Mouse (Mus musculus) lung, adult 18-20 months (tissue): ENCODE measurements at regions not wholly inside any gene's neighbourhood (a gene's known extent, or its start where the extent isn't known, plus 50 kb on each side); places are given as distances from the start of the nearest gene placed in this dataset.
A peak's percentile ranks its signal among the peaks of the same experiment; 100 is the strongest.

Experiments
- DNase-seq, 2 experiments: peaks; one replicate each; pipeline ENCODE4 v3.0.0; 2022; ENCODE audit warnings: mixed read lengths in 2 of 2

DNA sequence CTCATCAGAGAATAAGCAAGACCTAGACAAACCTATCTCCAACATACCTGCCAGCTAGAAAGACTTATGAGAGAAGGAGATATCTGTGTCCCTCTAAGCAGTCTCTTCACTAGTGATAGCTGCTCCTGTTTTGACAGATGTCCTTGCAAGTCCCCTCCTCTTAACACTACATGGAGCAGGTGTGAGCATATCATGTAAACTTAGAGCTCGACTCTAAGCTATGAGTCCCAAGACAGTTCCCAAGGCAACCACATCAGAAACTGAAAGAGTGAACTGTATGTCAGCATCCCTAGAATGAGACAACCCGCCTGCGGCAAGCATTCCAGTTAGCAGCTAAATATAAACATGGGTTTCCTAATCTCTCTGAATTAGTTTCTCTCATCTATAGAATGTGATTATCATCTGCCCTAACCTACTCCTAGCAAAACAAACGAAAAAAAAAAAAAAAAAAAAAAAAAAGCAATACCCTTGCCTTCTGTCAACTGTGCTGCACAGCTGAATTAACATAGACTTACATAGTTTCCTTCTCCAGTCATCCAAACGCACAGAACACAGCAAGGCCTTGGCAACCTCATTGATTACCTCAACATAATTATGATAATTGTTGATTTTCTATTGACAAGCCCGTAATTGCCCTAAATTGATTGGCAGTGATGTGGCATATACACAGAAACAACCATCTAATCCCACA is 383.4 kb downstream of the Samd5 start:
- DNase-seq = no peak

DNA sequence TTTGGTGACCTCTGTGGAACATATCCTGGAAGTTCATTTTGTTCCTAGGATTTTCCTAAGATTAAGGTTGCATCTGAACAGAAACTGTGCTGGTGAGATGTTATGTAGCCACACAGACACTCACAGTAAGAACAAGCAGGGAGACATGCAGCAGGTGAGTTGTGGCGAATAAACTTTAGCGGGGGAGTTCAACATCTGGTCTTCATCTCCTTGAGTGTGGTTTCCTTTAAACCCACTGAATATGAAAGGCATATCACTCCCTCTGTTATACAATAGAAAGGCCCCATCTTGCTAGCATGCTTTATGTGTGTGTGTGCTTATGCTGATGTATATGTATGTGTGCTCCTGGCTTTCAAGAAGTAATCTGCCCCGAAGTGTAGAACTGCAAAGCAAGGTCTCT is 387.1 kb upstream of the Sash1 start:
- DNase-seq = no peak

DNA sequence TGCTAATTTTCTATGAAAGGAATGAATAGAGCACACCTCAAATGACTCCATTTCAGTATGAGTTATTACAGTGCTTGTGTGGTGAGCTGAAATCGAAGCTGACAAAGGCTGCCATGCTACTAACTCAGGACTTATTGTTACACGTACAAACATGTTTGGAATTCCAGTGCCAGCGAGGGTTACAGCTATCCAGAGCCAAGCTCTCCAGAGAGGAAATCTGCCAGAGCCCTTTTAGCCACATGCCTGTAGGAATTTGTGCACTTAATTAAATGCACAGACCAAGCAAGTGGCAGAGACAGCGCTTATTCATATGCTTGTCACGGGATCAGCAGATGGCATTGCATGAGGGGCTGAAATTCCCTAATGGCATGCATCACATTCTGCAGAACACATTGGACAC is 386.4 kb upstream of the Sash1 start:
- DNase-seq = no peak

DNA sequence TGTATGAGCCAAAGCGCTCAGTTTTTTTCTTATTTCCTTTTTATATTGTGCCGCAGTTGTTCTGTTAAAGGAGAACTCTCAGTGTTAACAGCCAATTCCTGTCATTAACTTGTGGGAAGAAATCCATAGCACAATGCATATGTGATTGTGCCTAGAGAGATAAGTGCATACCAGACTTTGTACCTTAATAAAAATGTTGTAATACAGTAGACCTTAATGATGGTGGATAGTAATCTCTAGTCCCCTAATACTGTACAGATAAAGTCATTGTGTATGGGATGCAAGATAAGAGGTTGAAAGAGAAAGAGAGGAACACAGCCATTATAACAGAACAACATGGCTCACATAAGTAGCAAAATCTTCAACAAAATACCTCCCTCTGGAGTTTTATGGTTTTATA is 379.7 kb upstream of the Sash1 start:
- no peak for DNase-seq

DNA sequence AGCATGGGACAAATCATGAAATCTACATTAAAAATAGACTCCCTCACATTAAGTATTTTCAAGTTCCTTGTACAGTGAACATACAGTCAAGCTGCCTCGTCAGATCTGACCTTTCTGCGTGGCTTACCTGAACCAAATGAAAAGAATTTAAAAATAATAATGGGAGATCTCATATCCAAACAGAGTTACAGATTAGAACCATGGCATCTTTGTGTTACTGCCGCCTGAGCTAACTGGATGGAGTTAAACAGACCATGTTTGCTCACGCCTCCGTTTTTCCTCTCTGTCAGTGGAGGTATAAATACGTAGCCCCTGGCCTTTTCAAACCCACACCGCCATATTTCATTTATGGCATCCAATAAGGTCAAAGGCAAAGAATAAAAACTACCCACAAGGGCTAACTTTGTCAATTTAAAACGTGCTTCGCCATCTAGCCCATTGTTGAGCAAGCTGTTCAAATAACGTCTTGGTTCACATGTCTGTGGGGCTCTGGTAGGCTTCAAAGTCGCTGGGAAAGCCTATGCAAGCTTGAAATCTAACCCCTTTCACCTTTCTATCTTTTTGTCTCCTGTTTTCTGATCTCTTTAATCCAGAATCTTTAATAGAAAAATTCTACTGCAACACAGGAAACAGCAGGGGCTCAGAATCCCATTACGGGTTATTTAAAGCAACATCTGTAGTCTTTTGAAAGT is 378.6 kb upstream of the Sash1 start:
- DNase-seq = no peak

DNA sequence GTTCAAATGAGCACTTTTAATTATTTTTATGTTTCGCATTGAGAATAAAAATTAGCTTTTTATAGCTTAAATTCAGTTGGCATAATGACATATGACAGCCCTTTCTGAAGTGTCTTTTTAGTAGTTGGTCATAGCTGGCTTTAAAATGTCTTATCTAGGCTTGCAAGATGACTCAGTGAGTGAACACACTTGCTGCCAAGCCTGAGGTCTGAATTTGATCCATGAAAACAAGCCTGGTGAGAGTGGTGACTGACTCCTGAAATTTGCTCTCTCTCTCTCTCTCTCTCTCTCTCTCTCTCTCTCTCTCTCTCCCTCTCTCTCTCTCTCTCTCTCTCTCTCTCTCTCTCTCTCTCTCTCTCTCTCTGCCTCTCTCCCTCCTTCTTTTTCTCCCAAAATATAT is 372.8 kb upstream of the Sash1 start:
- DNase-seq = no peak

DNA sequence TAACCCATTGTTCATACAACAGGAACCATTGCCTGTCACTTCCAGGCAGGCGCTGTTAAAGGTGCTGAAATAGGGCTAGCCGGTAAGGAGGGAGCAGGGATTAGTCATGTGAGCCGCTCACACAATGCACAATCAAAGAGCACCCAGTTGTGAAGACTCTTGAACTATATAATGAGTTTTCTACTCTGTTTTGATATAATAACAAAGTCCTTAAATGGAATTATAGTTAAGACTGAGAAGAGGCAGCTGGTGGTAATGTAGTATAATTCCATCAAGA is 367.0 kb upstream of the Sash1 start:
- DNase-seq = no peak

DNA sequence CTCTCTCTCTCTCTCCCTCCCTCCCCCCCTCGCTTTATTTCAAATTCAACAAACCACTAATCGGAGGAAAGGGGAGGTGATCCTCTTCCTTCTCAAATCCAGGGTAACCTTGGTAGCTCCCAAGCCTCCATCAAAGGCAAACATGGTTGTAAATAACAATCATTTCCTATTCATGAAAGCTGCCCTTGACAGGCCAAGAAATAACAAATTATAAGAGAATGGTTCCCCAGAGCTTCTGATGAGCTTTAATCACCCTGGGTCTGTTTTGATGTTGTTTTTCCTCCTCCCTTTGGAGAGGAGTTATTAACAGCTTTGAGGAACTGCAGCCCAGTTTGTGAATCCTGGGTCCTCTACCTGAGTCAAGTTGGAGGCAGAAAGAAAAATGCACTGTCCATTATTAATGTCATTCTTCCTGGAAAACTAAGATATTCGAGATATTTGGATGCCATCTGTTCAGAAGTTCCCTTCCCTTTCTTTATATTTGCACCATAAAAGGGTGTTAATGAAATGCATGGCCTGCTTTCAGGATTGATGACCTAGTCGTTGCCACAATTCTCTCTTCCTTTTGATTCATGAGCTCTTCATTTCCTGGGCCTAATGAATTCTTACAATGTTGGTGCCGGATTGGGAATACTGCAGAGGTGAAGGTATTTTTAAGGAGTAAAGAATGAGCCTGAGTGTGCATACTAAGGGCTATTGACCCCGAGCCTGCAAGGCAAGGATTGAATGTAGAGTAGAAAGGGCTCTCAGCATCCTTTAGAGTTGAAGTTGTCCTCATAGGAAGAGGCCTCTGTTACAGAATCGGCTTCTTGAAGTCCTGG is 366.5 kb upstream of the Sash1 start:
- no peak for DNase-seq

DNA sequence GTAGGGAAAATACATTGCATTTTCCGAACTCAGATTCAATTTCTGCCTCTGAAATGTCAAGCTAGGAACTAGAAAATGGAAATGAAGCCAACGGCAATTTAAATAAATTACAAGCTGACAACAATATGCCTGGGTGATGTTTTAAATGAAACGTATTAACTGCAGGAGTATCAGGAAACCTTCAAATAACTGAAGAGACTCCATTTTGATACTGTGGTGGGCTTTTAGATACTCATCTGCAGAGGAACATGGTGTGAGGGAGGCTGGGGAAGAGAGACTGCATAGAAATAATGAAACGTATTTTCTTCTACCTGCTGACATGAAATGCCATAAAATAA is 357.4 kb upstream of the Sash1 start:
- DNase-seq = no peak

DNA sequence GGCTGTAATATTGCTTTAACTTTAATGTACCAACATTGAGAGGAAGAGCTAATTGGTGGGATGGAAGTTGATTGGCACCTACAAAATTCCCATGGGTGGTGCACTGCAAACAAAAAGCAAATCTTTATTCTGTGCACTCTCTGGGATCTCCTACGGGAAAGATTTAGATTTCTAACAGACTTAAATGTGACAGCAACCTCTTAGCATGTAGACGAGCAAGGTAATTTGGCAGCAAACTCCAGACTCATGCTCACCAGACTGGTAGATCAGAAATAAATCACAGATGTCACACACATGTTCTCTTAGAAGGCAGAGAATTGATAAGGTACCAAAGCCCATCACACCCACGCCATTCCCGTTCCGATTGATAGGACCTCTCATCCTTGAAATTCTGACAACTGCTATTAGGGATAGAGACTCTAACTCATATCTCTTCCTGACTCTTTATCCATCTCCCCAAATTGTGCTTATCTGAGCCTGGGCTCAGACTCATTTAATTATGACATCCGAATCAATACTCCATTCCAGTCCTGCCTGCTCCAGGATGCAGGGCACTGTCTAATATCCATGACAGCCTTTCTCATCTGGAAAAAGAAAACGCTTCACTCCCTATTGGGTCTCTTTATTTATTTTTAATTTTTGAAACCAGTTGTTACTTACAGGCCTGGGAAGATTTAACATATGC is 356.9 kb upstream of the Sash1 start:
- DNase-seq = no peak

DNA sequence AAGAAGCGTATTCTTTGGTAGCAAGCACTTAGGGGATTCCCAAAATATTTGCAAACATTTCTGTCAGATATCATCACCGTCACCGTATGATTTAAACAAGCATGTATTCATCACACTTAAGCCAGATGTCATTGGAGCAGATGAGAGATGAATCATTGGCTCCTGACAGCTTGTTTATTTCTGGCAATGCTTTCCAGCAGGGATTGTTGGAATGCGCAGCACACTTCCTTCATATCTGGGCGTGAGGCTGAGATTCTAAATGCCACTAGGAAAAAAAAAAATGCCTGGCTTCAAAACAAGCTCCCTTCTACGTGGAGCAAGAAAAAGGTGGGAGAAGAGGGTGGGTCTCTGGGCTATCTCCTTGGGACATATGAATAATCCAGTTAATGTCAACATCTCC is 354.1 kb upstream of the Sash1 start:
- peak; percentile 3 to 24 for DNase-seq

DNA sequence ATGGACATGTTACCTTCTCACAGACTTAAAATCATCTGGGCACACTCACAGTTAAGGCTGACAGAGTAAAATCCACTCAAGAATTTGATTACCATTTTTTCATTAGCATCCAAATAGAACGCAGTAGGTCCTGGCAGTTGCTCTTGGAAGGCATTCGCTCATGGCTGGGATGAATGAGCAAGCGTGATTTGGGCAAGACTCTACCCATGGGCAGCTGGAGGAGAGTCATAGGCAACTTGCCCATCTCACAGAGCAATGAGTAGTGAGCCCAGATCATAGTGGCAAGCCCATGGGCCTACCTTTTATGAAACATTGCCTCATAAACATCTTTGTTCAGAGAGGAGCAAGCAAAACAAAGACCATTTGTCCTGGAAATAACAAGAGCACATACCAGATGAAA is 345.9 kb upstream of the Sash1 start:
- no peak for DNase-seq

DNA sequence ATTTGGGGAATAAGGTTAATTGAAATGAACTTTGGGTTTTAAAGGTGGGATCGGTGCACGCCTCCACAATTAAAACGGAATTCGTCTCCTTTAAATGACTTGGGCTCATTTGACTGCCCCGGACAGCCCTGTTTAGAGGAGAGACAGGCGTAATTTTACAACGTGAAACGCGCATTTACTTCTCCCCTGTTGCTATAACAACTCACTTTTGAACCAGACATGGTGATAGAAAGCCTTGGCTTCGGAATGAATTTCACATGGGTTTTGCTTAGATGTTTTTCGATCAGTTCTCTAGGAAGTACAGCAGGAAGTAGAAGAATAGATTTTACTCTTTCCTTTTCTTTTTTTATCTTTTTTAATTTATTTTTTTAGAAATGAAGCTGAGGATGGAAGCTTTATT is 343.2 kb upstream of the Sash1 start:
- DNase-seq = no peak

DNA sequence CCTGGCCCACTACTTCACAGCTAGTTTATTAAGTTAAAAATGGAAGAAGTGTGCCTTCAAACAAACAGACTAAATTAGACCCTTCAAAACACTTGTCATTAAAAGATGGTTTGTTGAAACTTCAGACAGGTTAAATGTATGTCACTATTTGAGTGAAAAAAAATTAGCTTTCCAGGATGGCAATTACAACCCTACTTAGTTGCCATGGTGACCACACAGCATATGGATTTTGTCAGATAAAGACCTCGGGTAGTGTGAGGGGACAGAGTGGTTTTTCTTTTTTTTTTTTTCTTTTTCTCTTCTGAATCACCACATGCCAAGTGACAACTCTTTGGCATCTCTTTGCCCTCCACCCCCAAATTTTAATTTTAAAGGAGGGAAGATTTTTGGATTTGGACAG is 341.5 kb upstream of the Sash1 start:
- no peak for DNase-seq

DNA sequence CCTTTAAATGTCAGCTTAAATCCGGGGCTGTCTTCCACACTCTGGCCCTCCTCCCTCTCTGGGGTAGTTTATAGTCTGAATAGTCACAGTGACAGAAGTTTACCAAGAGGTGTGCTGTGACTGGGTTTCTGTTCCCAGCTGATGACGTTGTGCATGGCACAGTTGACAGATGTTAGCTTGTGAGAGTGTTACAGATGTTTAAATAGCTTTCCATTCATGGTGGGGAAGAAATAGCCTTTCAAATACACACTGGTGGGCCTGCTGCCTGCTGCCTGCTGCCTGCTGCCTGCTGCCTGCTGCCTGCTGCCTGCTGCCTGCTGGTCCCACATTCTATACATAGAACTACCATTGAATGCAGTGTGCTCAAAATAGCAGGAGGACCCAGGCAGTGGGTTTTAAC is 324.8 kb upstream of the Sash1 start:
- DNase-seq = no peak

DNA sequence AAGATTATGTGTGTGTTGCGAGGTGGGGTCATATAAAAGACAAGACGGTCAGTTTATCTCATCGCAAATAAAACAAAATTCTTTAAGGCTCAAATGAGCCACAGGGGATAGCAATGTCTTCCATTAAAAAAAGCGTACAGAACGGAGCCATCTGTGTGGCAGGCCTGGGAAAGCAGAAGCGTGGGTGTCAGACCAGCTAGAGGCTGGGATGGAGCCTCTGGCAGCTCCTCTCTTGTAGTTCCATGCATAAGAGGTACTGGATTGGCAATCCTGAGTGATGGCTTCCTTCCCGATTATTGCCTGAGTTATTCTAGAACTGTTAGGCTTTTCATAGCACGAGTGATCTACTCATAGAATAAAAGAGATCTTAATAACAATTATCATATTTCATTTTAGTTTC is 318.2 kb upstream of the Sash1 start:
- no peak for DNase-seq

DNA sequence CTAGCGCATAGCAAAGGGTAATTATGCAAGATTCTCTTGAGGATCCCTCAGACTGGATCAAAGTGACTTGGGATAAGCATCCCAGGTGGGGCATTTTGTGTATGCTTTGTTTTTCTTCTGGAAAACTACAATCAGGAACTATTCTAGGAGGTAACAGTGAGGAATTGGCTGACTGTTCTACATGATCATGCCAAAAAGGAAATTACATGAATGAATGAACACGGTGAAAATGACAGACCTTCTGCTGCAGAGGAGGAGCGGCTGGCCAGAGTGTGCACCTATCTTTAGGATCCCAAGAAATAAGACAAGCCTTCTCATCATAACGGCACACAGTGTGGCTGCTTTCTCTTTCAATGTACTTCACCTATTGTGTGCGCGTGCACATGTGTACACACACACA is 317.5 kb upstream of the Sash1 start:
- no peak for DNase-seq

DNA sequence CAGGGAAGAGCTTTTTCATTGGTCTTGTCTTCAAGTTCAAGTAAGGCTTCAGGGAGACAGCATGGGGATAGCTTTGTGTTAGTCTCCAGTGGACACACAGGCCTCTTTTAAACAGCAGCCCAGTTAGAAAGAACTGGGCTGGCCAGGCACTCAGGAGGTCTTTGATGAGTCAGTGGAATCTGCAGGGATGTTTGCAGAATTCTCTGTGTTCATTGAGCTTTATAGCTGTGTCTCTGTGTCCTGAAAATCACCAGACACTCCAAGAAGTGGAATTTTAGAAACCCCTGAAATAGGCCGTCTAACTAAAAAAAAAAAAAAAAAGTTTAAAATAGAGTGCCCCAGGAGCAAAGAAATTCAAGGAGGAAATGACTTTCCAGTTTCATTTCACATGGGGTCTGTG is 317.1 kb upstream of the Sash1 start:
- DNase-seq = no peak

DNA sequence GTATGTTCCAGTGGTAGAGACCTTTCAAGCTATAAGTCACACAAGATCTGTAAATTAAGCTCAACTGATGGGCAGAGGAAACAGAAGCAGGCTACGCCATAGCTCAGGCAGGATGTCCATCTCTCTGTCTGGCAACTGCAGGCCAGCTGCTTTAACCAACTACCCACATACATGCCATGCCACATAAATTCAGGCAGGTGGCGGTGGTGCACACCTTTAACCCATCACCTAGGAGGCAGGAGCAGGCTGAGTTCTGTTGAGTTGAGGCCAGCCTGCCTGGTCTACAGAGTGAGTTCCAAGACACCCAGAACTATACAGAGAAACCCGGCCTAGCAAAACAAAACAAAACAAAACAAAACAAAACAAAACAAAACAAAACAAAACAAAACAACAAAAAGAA is 289.1 kb upstream of the Sash1 start:
- DNase-seq = peak in 1 of 2 experiments; percentile 7

DNA sequence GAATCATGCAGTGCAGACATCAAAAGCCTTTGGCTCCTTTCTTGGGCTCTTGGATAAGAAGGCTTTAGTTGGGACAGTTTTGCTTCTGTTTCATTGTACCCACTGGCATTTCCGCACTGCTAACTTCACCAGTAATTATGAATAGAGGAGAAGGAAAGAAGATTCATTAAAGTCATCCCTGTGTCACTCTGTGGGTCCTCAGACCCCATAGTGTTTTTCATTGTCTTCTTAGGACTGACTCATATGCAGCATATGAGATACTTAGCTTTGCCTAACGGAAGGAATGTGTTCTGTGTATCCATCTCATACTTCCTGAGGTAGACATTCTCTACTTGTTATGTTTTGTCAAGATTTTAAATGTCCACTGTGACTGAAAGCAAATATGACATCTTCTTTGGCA is 287.6 kb upstream of the Sash1 start:
- no peak for DNase-seq

DNA sequence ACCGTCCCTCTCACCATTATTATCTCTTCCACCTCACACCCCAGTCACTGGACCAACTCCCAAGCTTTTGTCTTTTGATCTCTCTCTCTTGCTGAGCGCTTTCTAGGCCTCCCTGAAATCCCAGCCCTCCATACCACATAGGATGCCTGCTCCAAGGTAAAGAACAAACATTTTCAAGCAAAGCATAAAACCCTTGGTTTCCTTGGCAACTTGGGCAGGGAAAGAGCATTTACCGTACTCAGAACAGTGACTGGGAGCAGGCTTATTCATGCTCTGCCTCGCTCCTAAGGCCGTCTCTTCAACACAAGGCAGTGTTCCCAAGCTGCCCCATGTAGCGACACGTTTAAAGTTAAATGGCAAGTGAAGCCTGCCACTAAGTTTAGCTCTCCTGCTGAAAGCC is 282.9 kb upstream of the Sash1 start:
- DNase-seq = no peak

DNA sequence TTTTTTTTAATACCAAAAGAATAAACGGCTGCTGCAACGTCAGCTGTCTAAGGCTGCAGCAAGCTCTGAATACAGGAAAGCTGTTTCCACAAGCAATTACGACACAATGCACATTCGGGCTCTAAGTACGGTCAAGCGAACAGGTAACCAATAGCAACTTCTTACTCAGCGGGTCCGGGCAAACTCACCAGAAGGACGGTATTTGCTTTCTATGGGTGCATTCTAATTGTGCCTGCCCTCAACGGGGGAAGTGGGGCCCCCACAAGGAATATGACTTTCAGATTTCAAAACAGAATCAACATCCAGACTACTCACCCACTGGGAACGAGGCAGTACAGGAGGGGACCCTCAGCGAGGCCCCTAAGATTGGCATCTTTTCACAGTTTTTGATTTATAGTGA is 280.1 kb upstream of the Sash1 start:
- no peak for DNase-seq

DNA sequence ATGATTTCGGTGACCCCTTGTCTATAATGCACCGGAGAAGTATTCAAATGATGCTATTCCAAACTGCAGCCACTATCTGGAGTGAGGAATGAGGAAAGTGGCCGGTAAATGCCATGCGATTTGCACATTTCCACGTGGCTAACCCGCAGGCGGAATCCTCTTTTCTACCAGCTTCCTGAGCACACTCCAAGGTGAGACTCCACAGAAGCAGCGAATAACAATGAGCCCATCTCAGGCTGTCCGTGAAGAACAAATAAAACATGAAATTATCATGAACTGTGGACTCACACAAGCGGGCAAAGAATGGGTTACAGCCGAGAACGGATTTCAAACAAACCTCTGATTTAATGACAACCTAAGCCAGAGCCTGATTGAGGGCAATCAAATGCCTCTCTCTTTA is 279.7 kb upstream of the Sash1 start:
- no peak for DNase-seq

DNA sequence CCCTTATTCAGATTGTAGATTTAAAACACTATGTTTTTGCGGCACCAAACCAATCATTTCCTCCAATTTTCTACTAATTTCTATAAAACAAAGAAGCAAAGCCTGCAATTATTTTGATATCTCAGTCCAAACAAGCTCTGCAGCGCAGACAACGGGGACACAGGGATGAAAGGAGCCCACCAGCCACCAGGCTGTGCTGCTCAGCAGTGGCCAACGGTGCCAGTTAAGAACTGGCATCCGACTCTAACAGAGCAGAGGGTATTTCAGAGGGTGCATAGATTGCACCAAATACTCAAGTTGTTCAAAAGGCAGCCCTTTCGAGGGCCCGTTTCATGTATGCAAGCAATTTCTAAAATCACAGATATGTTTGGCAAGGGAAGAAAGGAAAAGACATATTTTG is 278.5 kb upstream of the Sash1 start:
- DNase-seq = no peak
